Mouse (Mus musculus) fat pad, adult 2 months (tissue): ENCODE measurements around the gene Gm10439.
"Not testable (repeated sequence)": the region's sequence is repeated elsewhere in the genome, so short reads cannot be mapped to it uniquely, and the experiment has no call there.

Experiments used
- DNase-seq: peaks from one replicate; pipeline ENCODE4 v3.0.0-alpha.2; 2011; ENCODE audit warnings: low read depth, low spot score; ENCODE audit errors: extremely low read depth

The Gm10439 gene

GRCm38 (mm10) chrX:149594270-149594669 lies at the start of gene Gm10439:
Gene Gm10439, plus strand, starts transcription at chrX:149594570.
- DNase-seq = not testable (repeated sequence)
